Mouse (Mus musculus) heart, embryonic 12.5 days (tissue): ENCODE data around the gene Myoz2. TPM values are rescaled to one million over a fixed set of nuclear protein-coding genes. Genes with fewer than 3 reads are reported as not detected.

ENCODE experiments used
- ATAC-seq: fragments of 200-750 bp; cut with Nextera tagmentation; 2 replicates; pipeline ENCODE4 v1.8.0; 2017; ENCODE audit warnings: moderate TSS enrichment, moderate library complexity; ENCODE audit not compliant: insufficient number of reproducible peaks, low FRiP score
- H3K27ac ChIP-seq: fragments of 300-500 bp; sonication (generic); 2 replicates; pipeline ENCODE4 v1.5.1; 2016; ENCODE audit warnings: mild to moderate bottlenecking, moderate library complexity; ENCODE audit not compliant: poor library complexity, severe bottlenecking
- H3K27me3 ChIP-seq: fragments of 300-500 bp; sonication (generic); replicated peaks from 2 replicates; pipeline ENCODE4 v1.6.1; 2016; ENCODE audit warnings: mild to moderate bottlenecking, moderate library complexity
- H3K36me3 ChIP-seq: fragments of 300-500 bp; sonication (generic); 2 replicates; pipeline ENCODE4 v1.6.1; 2016; ENCODE audit warnings: mild to moderate bottlenecking, moderate library complexity
- H3K4me1 ChIP-seq: fragments of 300-500 bp; sonication (generic); replicated peaks from 2 replicates; pipeline ENCODE4 v1.6.1; 2016; ENCODE audit warnings: mild to moderate bottlenecking
- H3K4me2 ChIP-seq: fragments of 300-500 bp; sonication (generic); 2 replicates; pipeline ENCODE4 v1.6.1; 2016; ENCODE audit warnings: mild to moderate bottlenecking, moderate library complexity
- H3K4me3 ChIP-seq: fragments of 300-500 bp; sonication (generic); 2 replicates; pipeline ENCODE4 v1.5.1; 2016; ENCODE audit warnings: mild to moderate bottlenecking
- H3K9ac ChIP-seq: fragments of 300-500 bp; sonication (generic); 2 replicates; pipeline ENCODE4 v1.6.1; 2016; ENCODE audit warnings: mild to moderate bottlenecking, moderate library complexity
- H3K9me3 ChIP-seq: fragments of 300-500 bp; sonication (generic); replicated peaks from 2 replicates; pipeline ENCODE4 v1.6.1; 2016; ENCODE audit warnings: mild to moderate bottlenecking, moderate library complexity
- WGBS: fragments of 180-500 bp; shearing (Covaris S2); methylation state at CpG from one replicate; pipeline ENCODE4 v1.1.7; 2016; 5-methylcytosine and 5-hydroxymethylcytosine counted together
- microRNA-seq: library from miRNA; unstranded; fragments of <30 nt; microRNA quantifications from one replicate; pipeline ENCODE4, GENCODE M21; 2017
- polyA plus RNA-seq: library from polyadenylated mRNA; unstranded; fragments of >200 nt; fragmentation: Nextera tagmentation; extraction: Ambion mirVana; gene quantifications from 2 replicates; pipeline ENCODE4 v1.2.1, GENCODE M21; 2016

Gene Myoz2
- polyA plus RNA-seq, 1 experiment from 2014 or later: 154 TPM

DNA sequence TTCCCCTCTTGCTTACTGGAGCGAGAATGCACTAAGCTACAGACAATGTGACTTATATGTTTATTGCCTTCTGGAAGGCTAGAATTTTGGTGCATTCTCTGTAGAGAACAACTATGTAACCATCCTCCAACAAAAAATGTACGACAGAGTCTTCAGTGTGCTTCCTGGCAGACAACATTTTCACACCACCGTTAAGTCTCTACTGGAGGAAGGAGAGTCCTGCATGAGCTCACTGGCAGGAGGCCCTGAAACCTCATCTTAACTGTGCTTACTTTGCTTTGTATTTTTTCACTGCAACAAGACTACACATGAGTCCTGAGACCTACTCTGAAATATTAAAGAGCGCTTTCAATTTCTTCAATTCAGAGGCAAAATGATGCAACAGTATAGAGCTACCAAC lies 59.5 kb downstream of the Myoz2 start:
- Histone ChIP-seq H3K9ac (no peak overlapping the region), H3K9me3 (no peaks in the 10 kb centered on the region), H3K4me2 (no peak overlapping the region), H3K4me3 (no peak overlapping the region), H3K27me3 (no peaks in the 10 kb centered on the region), H3K4me1 (peaks cover 20% of the 10 kb centered on the region), H3K36me3 (peaks cover 4% of the 10 kb centered on the region), H3K27ac (no peak overlapping the region)
- ATAC-seq: no peak
- whole genome bisulfite sequencing: 70% methylated on average over 4 of the region's 4 CpGs

DNA sequence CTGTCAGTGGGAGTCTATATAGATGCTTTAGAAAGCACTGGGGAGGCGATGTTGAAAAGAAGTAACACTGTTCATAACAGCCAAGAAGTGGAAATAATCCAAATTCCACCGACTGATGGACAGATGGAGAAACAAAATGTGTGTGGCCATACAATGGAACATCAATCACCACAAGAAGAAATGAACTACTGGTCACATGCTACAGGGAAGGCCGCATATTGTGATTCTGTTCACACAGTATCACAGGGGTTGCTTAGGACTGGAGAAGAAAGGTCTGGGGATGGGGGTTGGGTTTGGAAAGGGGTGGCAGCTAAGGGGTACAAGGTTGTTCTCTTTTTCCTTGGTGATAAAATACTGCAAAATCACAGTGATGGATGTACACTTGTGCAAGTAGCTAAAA lies 60.0 kb downstream of the Myoz2 start:
- Histone ChIP-seq H3K36me3 (peaks cover 4% of the 10 kb centered on the region), H3K9me3 (no peaks in the 10 kb centered on the region), H3K4me3 (no peak overlapping the region), H3K4me2 (no peak overlapping the region), H3K9ac (no peak overlapping the region), H3K27ac (no peak overlapping the region), H3K4me1 (peaks cover 20% of the 10 kb centered on the region), H3K27me3 (no peaks in the 10 kb centered on the region)
- ATAC-seq: no peak
- 79% methylated on average over 3 of the region's 3 CpGs for WGBS

DNA sequence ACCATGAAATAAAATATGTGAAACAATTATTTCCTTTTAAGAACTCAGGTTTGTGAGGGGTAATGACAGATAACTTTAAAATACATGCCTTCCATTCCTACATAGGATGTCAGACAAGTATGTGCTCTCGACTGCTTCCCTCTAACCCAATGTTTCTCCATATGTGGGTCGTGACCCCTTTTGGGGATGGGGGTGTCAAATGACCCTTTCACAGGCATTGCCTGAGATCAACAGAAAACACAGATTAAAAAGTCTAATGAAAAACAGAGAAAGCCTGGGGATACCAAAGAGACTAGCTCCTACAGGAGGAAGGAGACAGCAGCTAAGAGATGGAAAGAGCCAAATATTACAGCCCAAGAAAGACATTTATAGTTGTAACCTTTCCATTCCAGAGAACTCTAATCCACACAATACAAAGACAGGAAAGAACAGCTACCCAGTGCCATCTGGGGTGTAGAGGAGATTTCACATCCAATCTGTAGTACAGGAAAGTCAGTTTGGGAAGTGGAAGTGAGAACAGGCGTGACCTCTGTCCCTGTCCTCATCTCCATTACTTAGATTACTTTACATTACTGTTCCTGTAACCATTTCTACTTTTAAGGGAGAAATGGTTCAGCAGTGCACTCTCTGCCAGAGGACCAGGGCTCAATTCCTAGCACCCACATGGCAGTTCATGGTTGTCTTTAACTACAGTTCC lies 62.5 kb downstream of the Myoz2 start:
- Histone ChIP-seq H3K36me3 (peaks cover 9% of the 10 kb centered on the region), H3K4me2 (no peak overlapping the region), H3K27ac (no peak overlapping the region), H3K4me1 (peaks cover 20% of the 10 kb centered on the region), H3K4me3 (no peak overlapping the region), H3K27me3 (no peaks in the 10 kb centered on the region), H3K9ac (no peak overlapping the region), H3K9me3 (no peaks in the 10 kb centered on the region)
- WGBS: 79% methylated on average over 3 of the region's 3 CpGs
- ATAC-seq: no peak

DNA sequence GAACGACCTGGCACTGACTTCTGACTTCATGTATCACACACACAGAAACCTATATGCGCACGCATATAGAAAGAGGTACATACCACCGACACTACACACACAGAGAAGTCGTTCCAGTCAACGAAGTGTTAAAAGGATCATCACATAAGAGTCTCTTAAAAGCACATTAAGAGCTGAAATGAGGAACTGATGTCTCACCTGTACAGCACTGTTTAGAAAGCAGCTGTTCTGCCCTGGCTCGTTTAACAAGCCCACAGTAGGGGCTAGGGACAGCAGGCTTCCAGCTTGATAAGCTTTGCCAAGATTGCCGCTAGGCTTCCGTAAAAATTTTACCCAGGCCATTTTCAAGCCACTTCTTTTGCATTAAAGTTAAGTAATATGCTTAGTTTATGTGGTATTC lies 66.4 kb downstream of the Myoz2 start:
- Histone ChIP-seq H3K9ac (no peak overlapping the region), H3K4me3 (no peak overlapping the region), H3K9me3 (no peaks in the 10 kb centered on the region), H3K4me1 (peaks cover under 1% of the 10 kb centered on the region; the same call in 1 of the 2 replicates), H3K27me3 (no peaks in the 10 kb centered on the region), H3K27ac (no peak overlapping the region), H3K4me2 (no peak overlapping the region), H3K36me3 (peaks cover 15% of the 10 kb centered on the region)
- no peak for ATAC-seq
- WGBS: 89% methylated on average over 9 of the region's 9 CpGs

DNA sequence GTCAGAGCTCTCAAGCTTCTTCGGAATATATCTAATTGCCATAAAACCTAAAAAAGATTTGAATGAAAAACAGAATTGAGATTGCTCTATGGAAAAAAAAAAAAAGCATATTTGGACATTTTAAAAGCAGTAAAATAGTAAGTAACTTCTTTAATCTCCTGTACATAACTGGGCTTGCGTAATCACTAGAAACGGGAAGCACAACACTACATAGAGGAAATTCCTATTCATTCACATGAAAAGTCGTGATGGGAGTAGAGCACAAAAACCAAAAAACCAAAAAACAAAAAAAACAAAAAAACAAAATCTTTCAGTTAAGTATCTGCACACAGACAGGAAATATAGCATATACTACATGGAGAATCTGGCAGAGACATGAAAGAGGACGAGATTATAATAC lies 70.5 kb downstream of the Myoz2 start:
- no peak overlapping the region for H3K4me2 ChIP-seq
- no peak for ATAC-seq
- H3K27me3 ChIP-seq: no peaks in the 10 kb centered on the region
- no peaks in the 10 kb centered on the region for H3K9me3 ChIP-seq
- no peak overlapping the region for H3K4me3 ChIP-seq
- H3K4me1 ChIP-seq: no peaks in the 10 kb centered on the region
- no peak overlapping the region for H3K9ac ChIP-seq
- H3K36me3 ChIP-seq: peaks cover 40% of the 10 kb centered on the region
- 84% methylated on average over 5 of the region's 5 CpGs for WGBS
- no peak overlapping the region for H3K27ac ChIP-seq

Small RNAs within 50 kb of the gene (microRNA-seq; reads per million reads assigned to microRNA genes)
- gene Gm22066: not detected

Other genes starting within 250 kb of the Myoz2 start
- not detected in 2 replicates for gene Fabp2, start 139.9 kb downstream of the Myoz2 start, polyA plus RNA-seq
- gene Gm10959, start 115.7 kb downstream of the Myoz2 start, polyA plus RNA-seq: not detected in 2 replicates
- 138 TPM in 2 replicates for gene 1810037I17Rik, start 110.8 kb downstream of the Myoz2 start, polyA plus RNA-seq
- gene Usp53, start 50.5 kb downstream of the Myoz2 start, polyA plus RNA-seq: 7.9 and 8.8 TPM in 2 replicates
- 23.7 and 26.8 TPM in 2 replicates for gene Synpo2, start 201.1 kb upstream of the Myoz2 start, polyA plus RNA-seq
- 77.5 and 79.4 TPM in 2 replicates for gene Sec24d, start 232.4 kb upstream of the Myoz2 start, polyA plus RNA-seq